Mouse (Mus musculus): ENCODE measurements around the gene Gsk3b. TPM values are rescaled to one million over a fixed set of nuclear protein-coding genes. Genes with fewer than 3 reads are reported as not detected.

The Gsk3b gene
- total and polyA plus RNA-seq, 2 experiments from 2014 or later = 116 to 150 TPM

- Histone ChIP-seq H3K4me1 (ENCODE audit: insufficient read depth, low read length) (no peaks in the 10 kb centered on the region), H3K4me2 (ENCODE audit: low read depth, low read length, poor library complexity, severe bottlenecking) (no peak overlapping the region), H3K27me3 (ENCODE audit: insufficient read depth, low read length) (no peaks in the 10 kb centered on the region), H3K36me3 (ENCODE audit: insufficient read depth, low read length) (peaks cover 14% of the 10 kb centered on the region), H3K4me3 (ENCODE audit: low read depth, low read length) (no peak overlapping the region), H3K9me3 (ENCODE audit: low read length) (no peaks in the 10 kb centered on the region), H3K27ac (ENCODE audit: low read depth, low read length) (no peak overlapping the region), H3K9ac (replicated peaks; ENCODE audit: low read length, poor library complexity, severe bottlenecking) (no peak overlapping the region)
- no peak for DNase-seq (ENCODE audit: low spot score)
- WGBS = 86% methylated on average over 6 of the region's 6 CpGs
- TF ChIP-seq CTCF (IDR thresholded peaks at IDR 0.05) = no peak
- no peak for ATAC-seq (ENCODE audit: low FRiP score)
Measured at GRCm38 (mm10) chr16:38244111-38244510, 155.3 kb downstream of the Gsk3b start.

DNA sequence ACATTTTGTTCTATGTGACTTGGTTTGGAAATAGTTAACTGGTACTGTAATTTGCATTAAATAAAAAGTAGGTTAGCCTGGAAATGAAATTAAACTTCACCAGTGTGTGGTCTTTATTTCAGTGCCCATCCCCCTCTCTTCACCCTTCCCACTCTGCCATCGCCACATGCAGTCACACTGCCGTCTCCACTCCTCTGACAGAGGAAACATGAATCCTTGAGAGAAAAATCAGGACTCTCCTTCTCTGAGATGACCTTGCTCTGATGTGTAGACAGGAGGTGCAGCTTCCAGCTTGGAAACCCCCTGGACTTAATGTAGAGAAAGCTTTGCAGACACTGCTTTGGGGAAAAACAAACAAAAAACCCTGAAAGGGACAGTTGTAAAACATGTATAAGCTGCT, 156.6 kb downstream of the Gsk3b start:
- no peak for ATAC-seq (ENCODE audit: low FRiP score)
- Histone ChIP-seq H3K36me3 (ENCODE audit: insufficient read depth, low read length) (peaks cover 14% of the 10 kb centered on the region), H3K9me3 (ENCODE audit: low read length) (no peaks in the 10 kb centered on the region), H3K4me3 (ENCODE audit: low read depth, low read length) (no peak overlapping the region), H3K27me3 (ENCODE audit: insufficient read depth, low read length) (no peaks in the 10 kb centered on the region), H3K4me1 (ENCODE audit: insufficient read depth, low read length) (no peaks in the 10 kb centered on the region), H3K27ac (ENCODE audit: low read depth, low read length) (no peak overlapping the region), H3K9ac (replicated peaks; ENCODE audit: low read length, poor library complexity, severe bottlenecking) (no peak overlapping the region), H3K4me2 (ENCODE audit: low read depth, low read length, poor library complexity, severe bottlenecking) (no peak overlapping the region)
- 75% methylated on average over 2 of the region's 2 CpGs for WGBS
- no peak for TF ChIP-seq CTCF (IDR thresholded peaks at IDR 0.05)
- DNase-seq (ENCODE audit: low spot score) = no peak

GRCm38 (mm10) chr16:38245849-38246585, 157.2 kb downstream of the Gsk3b start:
- 79% methylated on average over 5 of the region's 5 CpGs for WGBS
- no peak for DNase-seq (ENCODE audit: low spot score)
- H3K27me3 ChIP-seq (ENCODE audit: insufficient read depth, low read length) = no peaks in the 10 kb centered on the region
- peaks cover 14% of the 10 kb centered on the region for H3K36me3 ChIP-seq (ENCODE audit: insufficient read depth, low read length)
- H3K9me3 ChIP-seq (ENCODE audit: low read length) = no peaks in the 10 kb centered on the region
- H3K27ac ChIP-seq (ENCODE audit: low read depth, low read length) = no peak overlapping the region
- no peak for TF ChIP-seq CTCF (IDR thresholded peaks at IDR 0.05)
- H3K4me1 ChIP-seq (ENCODE audit: insufficient read depth, low read length) = no peaks in the 10 kb centered on the region
- H3K9ac ChIP-seq (replicated peaks; ENCODE audit: low read length, poor library complexity, severe bottlenecking) = no peak overlapping the region
- H3K4me3 ChIP-seq (ENCODE audit: low read depth, low read length) = no peak overlapping the region
- no peak for ATAC-seq (ENCODE audit: low FRiP score)
- H3K4me2 ChIP-seq (ENCODE audit: low read depth, low read length, poor library complexity, severe bottlenecking) = no peak overlapping the region

DNA sequence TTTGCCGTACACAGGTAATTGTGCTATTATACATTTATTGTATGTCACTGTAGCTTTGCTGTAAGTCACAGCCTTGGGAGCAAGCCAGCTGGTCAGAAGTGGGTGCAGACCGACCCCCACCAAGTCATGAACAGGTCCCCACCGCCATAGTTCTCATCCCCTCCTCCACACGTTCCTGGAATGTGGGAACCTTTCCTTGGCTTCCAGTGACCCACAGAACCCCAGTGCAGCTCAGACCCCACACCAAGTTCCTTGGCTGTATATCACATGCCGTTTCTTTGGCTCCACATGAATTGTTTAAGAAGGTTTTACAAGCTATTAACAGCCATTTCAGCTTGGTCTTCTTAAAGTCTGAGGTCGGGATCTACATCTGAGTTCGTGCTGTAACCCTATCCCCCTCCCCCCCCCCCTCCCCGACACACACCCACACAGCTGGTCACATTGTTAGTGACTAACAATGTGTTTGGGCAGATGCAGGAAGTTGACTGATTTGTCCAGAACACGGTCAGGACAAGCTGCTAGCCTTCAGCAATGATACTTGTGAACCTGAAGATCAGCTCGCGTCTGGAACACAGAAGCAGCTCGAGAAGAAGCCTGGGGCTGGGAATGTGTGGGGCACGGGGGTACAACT, 159.6 kb downstream of the Gsk3b start:
- 65% methylated on average over 13 of the region's 13 CpGs for WGBS
- Histone ChIP-seq H3K9ac (replicated peaks; ENCODE audit: low read length, poor library complexity, severe bottlenecking) (no peak overlapping the region), H3K36me3 (ENCODE audit: insufficient read depth, low read length) (peaks cover 5% of the 10 kb centered on the region; the same call in 1 of the 2 replicates), H3K4me1 (ENCODE audit: insufficient read depth, low read length) (no peaks in the 10 kb centered on the region), H3K9me3 (ENCODE audit: low read length) (no peaks in the 10 kb centered on the region), H3K27me3 (ENCODE audit: insufficient read depth, low read length) (no peaks in the 10 kb centered on the region), H3K4me2 (ENCODE audit: low read depth, low read length, poor library complexity, severe bottlenecking) (no peak overlapping the region), H3K4me3 (ENCODE audit: low read depth, low read length) (no peak overlapping the region), H3K27ac (ENCODE audit: low read depth, low read length) (no peak overlapping the region)
- no peak for TF ChIP-seq CTCF (IDR thresholded peaks at IDR 0.05)
- ATAC-seq (ENCODE audit: low FRiP score) = no peak
- DNase-seq (ENCODE audit: low spot score) = no peak

- TF ChIP-seq CTCF (IDR thresholded peaks at IDR 0.05) = no peak
- peaks cover 3% of the 10 kb centered on the region; the same call in 1 of the 2 replicates for H3K36me3 ChIP-seq (ENCODE audit: insufficient read depth, low read length)
- ATAC-seq (ENCODE audit: low FRiP score) (no peak), DNase-seq (ENCODE audit: low spot score) (no peak)
- WGBS = 95% methylated on average over 6 of the region's 6 CpGs
- H3K9ac ChIP-seq (replicated peaks; ENCODE audit: low read length, poor library complexity, severe bottlenecking) = no peak overlapping the region
- no peak overlapping the region for H3K27ac ChIP-seq (ENCODE audit: low read depth, low read length)
- no peaks in the 10 kb centered on the region for H3K9me3 ChIP-seq (ENCODE audit: low read length)
- no peak overlapping the region for H3K4me3 ChIP-seq (ENCODE audit: low read depth, low read length)
- no peak overlapping the region for H3K4me2 ChIP-seq (ENCODE audit: low read depth, low read length, poor library complexity, severe bottlenecking)
- H3K27me3 ChIP-seq (ENCODE audit: insufficient read depth, low read length) = no peaks in the 10 kb centered on the region
- H3K4me1 ChIP-seq (ENCODE audit: insufficient read depth, low read length) = no peaks in the 10 kb centered on the region
Measured at GRCm38 (mm10) chr16:38250467-38250866, 161.7 kb downstream of the Gsk3b start.

- DNase-seq (ENCODE audit: low spot score) (no peak), ATAC-seq (ENCODE audit: low FRiP score) (no peak)
- Histone ChIP-seq H3K27ac (ENCODE audit: low read depth, low read length) (no peak overlapping the region), H3K9me3 (ENCODE audit: low read length) (no peaks in the 10 kb centered on the region), H3K27me3 (ENCODE audit: insufficient read depth, low read length) (no peaks in the 10 kb centered on the region), H3K4me3 (ENCODE audit: low read depth, low read length) (no peak overlapping the region), H3K4me2 (ENCODE audit: low read depth, low read length, poor library complexity, severe bottlenecking) (no peak overlapping the region), H3K36me3 (ENCODE audit: insufficient read depth, low read length) (no peaks in the 10 kb centered on the region), H3K4me1 (ENCODE audit: insufficient read depth, low read length) (no peaks in the 10 kb centered on the region), H3K9ac (replicated peaks; ENCODE audit: low read length, poor library complexity, severe bottlenecking) (no peak overlapping the region)
- 87% methylated on average over 14 of the region's 14 CpGs for WGBS
- no peak for TF ChIP-seq CTCF (IDR thresholded peaks at IDR 0.05)
Measured at GRCm38 (mm10) chr16:38254001-38254400, 165.2 kb downstream of the Gsk3b start.
